Mouse (Mus musculus): ENCODE data around the gene Ifrd2.

Ifrd2 gene

GRCm38 (mm10) chr9:107640257-107640772 lies 52.9 kb downstream of the Ifrd2 start:
- no peak for DNase-seq (ENCODE audit: low spot score)

- DNase-seq (ENCODE audit: low spot score), result no peak
Measured at GRCm38 (mm10) chr9:107641666-107642065, 54.2 kb downstream of the Ifrd2 start.
